Mouse (Mus musculus): ENCODE measurements around the gene Mgat5.

Gene Mgat5

DNA sequence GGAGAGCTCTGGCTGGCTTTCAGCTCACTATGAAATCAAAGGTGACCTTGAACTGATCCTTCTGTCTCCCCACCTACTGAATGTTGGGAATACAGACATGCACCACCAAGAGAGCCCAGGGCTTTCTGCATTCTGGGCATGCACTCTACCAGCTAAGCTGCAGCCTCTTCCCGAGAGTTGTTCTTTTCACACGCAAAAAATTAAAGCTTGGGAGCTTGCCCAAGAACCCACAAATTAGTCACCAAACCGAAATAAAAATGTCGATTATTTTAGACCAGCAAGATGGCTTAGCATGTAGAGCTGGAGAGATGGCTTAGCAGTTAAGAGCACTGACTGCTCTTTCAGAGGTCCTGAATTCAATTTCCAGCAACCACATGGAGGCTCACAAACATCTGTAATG lies 230.0 kb downstream of the Mgat5 start:
- no peak for DNase-seq (ENCODE audit: low spot score in 2 of 2)

DNA sequence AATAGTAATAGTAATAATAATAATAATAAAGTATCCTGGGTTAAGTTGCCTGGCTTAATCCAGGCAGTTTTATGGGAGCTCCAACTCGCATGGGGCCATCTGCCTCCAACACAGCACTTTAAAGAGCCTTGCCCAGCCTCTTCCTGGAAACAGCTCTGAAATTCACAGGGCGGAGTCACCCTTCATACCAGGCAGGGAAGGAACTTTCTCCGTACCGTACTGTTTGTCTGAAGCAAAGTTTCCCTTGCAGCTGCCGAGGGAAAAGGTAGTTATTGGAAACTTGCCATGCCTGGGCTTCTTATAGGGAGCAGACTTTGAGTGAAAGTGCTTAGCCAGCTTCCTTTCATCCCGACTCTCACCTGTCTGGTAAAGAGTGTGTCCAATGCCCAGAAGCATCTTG lies 232.3 kb downstream of the Mgat5 start:
- DNase-seq (ENCODE audit: low spot score in 2 of 2), result no peak

DNA sequence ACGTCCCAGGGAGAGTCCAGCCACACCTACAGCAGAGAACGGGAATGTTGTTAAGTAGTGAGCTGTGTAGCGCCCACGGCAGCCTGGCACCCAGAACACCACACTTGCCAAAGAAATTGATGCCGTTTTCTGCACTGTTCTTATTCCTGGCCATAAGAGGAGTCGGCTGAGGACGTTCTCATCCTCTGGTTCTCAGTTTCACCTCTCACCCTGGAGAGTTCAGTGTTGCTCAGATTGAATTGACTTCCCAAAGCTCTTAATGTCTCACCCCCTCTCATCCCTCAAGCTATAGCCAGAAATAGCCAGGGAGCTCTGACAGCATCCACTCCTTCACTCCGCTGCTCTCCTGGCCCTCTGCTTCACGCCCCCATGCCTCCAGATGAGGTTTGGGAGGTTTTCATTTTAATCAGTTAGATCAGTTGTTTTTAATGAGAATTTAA lies 234.7 kb downstream of the Mgat5 start:
- no peak for DNase-seq (ENCODE audit: low spot score in 2 of 2)

DNA sequence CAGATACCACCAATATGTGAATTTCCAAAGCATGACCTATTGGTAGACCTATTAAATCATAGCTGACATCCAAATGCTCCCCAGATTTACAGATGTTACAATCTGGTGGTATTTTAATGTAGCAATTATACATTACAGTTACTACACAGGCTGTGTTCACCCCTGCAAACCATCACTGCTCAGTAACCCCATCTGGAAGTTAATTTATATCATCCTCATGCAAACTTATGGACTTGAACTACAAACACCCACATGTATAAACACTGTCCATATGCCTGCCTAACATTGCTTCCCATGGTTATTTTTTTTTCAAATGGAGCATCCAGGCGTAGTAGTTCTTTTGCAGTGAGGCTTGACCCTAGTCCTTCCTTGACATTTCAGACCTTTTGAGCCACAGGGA lies 236.2 kb downstream of the Mgat5 start:
- DNase-seq (ENCODE audit: low spot score in 2 of 2), result no peak

DNA sequence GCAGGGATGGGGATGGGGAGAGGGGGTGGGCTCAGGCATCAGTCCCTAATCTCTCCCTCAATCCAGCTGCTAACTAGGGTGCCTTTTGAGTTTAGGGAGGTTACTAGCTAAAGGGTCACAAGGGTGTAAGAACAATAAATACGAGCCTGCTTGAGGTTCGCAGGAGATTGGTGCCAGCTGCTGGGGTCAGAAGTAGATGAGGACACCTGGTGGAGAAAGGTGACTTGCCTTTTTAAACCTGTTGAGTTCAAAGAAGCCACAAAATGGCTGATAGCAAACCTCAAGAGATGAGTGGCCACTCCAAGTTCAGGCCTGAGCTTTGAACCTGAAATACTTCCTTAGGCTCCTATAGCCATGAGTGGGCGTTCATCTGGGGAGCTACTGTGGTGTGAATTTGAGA lies 236.9 kb downstream of the Mgat5 start:
- no peak for DNase-seq (ENCODE audit: low spot score in 2 of 2)

DNA sequence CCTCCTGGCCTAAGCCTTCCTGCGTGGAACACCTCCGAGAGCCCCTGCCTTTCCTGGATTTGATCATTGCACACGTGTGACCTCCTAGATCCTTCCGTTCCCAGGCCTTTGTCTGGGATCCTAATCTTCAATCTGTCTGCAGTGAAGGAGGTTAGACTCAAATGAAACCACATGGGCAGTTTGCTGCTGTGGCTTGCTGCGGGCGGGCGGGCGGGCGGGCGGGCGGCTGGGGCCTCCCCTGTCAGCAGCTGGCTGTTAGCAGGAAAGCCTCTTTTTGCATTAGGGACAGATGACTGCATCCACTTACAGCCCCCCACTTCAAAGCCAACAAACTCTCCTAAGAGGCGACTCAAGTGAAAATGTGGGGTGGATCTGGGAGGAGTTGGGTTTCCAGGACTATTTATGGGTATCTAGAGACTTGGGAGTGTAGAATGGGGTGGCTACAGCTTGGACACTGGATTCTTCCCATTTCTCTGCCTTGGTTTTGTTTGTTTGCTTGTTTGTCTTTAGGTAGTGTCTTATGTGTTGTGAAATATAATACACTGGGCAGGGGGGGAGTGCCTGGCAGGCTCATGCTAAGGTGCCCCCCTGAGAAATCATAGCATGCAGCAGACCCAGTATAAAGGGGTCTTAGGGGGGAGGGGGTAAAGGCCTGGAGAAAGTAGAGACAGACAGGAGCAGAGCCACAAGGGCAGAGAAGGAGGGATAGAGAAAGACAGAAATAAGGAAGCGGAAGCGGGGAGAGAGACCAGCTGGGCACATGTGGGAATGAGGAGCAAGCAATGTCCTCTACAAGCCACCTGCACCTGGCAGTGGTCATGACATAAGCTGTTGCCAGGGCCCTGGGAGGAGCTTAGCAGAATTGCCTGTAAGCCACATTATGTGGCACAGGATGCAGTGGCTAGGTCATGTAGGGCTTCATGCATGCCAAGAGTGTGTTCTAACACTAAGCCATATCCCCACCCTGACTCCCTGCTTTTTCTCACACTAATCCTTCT lies 238.4 kb downstream of the Mgat5 start:
- DNase-seq (ENCODE audit: low spot score in 2 of 2), result no peak

DNA sequence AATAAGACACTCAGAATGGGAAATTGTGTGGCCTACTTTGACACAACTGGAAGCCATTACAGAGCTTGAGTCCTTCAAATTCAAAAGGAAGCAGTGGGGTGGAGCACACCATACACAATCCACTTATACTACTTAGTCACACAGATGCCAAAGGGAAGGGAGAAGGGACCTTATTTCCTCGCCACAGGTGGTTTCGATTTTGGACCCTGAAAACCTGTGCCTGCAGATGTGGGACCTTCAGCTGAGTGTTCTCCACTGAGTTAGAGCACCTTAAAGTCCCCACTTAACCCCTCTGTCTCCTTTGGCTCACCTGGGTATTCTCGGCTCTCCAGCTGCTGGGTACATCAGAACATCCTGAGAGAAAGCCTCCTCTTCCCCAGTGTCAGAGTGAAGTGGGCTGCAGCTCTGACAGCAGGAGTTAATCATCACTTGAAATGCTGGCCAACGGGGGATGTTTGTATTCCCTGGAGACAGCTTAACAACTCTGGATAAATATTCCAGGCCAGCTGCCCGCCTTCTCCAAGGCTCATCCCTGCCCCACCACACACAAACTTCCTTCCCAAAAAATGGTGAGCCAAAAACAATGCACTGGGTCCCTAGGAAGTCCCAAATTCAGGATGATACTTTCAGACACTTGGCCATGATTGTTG lies 240.1 kb downstream of the Mgat5 start:
- DNase-seq (ENCODE audit: low spot score in 2 of 2), result peak in 1 of 2 experiments; percentile 33

DNA sequence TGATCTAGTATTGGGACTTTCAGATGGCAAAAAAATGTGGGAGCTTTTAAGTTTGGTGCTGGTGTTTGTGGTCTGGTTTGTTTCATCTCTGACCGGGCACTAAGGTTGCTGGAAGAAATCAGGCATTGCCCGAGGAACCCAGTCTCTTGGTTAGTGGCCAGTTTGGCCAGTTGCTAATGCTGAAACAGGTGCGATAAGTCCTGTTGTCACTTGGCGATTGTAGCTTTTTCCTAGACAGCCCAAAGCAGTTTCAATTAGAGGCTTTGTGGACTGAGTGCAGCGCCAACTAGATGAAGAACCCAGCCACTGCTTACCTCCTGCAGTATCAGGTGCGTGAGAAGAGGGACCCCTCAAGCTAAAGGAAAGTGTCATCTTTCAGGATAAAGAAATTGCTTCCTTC lies 248.6 kb downstream of the Mgat5 start:
- no peak for DNase-seq (ENCODE audit: low spot score in 2 of 2)

DNA sequence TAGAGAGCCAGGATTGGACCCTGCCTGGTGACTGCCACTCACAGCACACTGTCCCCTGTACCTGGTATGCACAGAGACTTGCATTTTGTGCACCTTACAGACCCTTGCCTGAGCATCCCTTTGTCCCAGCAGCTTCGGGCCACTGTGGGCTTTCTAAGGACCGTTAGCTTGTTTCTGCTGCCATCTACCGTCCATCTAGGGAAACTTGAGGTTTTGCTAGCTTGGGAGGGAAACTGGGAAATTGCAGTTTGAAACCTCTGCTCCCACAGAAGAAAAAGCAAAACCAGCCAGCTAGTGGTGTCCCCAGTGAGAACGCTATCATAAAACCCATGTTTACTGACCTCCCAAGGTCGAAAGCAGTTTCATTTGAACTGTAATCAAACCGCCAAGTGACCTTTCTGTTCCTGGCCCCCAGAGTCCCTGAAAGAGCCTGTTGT lies 254.2 kb downstream of the Mgat5 start:
- DNase-seq (ENCODE audit: low spot score in 2 of 2), result peak in 1 of 2 experiments; percentile 33

DNA sequence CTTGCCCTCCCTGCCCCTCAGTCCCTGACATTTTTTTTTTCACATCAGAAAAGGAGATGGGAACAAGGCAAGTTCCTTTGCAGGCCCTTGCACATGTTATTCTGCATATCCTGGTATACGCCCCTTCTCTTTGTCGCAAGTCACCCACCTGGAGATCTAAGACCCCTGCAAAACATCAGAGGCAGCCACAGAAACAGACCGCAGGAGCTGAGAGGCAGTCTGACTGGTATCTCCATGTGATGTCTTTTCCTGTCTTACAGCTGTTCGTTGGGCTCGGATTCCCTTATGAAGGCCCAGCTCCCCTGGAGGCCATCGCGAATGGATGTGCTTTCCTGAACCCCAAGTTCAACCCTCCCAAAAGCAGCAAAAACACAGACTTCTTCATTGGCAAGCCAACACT lies 254.8 kb downstream of the Mgat5 start:
- DNase-seq (ENCODE audit: low spot score in 2 of 2), result no peak

DNA sequence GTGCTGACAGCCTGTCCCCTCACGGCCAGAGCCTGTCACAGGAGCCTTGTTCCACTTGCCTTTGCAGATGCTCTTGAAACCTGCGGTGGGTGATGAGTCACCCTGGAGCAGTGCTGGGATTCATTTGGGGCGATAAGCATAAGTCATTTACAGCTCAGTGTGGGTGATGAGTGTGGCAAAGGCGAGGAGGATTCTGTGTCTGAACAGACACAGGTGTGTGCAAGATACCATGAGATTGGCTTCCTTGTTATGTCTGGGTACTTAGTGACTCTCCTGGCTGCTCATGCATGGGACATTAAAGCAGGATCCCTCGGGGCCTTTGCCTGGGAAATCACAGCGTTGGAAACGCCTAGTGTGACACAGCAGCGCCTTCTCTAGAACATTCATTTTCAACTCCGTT lies 256.2 kb downstream of the Mgat5 start:
- no peak for DNase-seq (ENCODE audit: low spot score in 2 of 2)

DNA sequence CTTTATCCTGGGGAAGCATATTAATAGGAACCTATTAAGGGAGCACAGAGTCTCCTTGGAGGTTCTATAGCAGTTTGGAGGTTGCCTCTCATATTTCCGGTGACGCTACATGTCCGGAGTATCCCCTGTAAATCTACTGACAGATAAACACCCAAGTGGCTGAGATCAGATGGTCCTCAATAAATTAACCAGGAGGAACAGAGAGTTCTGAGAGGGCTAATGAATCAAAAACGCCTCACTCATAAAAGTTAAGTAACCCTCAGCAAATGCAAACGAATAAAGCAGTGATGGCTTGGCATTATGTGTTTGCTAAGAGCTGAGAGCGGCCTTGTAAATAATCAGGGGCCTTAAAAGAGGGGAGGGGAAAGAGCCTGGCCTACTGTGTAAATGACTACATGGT lies 259.2 kb downstream of the Mgat5 start:
- no peak for DNase-seq (ENCODE audit: low spot score in 2 of 2)

DNA sequence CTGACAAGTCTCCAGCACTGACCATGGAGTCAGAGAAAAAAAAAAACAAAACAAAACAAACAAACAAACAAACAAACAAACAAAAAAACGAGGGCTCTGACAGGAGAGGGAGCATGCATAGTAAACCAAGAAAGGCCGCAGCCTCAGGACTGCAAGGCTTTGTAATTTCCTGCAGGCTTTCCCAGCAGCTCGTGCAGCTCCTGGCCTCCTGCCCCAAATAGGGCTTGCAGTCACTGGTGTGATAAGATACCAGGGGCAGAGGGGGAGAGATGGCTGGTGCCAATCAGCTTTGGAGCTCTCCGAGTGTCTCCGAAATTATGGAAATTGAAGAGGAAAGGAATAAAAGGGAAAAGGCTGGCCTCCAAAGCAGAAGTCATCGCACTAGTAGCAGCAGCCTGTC lies 260.5 kb downstream of the Mgat5 start:
- DNase-seq (ENCODE audit: low spot score in 2 of 2), result no peak

DNA sequence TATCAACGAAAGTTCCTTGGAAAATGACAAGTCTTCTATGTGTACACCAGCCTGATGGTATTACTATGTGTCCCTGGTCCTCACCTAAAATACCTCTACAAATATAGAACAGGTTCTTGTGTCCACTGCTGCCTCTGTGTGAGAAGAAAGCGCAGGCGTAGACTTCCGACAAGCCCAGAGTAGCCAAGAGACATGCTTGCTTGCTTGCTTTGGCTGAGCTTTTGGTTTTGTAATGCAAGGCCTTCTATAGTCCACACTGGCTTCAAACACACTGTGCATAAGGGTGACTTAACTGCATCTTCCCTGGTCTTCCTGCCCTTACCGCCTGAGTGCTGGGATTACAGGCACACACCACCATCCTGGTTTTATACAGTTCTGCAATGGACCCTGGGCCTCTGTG lies 262.4 kb downstream of the Mgat5 start:
- no peak for DNase-seq (ENCODE audit: low spot score in 2 of 2)

DNA sequence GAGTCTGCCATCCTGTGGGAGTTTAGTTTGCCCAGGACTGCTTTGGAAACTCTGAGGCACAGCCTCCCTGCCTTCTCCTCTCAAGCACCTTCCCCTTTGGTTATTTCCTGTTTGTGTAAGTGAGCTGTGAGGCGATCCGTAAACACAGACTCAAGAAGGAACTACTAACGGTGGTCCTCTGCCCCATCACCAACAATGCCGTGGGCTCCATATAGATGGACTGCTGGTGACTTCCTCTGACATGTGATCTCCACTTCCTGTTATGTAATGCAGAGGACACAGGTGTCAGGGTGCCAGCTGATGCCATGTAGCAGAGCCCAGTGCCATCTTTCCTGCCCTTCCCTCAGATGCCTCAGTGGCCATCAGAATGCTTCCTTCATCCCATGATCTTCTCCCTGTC lies 265.4 kb downstream of the Mgat5 start:
- no peak for DNase-seq (ENCODE audit: low spot score in 2 of 2)

DNA sequence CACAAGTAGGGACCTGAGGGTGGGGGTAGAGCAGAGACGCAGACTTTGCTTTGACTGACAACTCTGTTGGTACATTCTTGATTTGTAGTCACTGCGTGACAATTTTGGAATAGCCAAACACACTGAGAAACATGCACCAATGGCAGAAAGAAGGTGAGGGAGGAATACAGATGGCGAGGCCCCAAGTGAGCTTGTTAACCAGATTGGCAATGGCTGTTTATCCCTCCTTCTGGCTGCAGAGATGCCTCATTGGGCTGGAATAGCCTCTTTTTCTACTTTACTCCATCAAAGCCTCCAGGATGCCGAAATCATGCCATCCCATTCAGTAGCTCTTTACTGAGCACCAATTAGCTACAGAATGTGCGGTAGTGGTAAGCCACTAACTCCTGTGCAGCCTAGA lies 270.9 kb downstream of the Mgat5 start:
- DNase-seq (ENCODE audit: low spot score in 2 of 2), result no peak

DNA sequence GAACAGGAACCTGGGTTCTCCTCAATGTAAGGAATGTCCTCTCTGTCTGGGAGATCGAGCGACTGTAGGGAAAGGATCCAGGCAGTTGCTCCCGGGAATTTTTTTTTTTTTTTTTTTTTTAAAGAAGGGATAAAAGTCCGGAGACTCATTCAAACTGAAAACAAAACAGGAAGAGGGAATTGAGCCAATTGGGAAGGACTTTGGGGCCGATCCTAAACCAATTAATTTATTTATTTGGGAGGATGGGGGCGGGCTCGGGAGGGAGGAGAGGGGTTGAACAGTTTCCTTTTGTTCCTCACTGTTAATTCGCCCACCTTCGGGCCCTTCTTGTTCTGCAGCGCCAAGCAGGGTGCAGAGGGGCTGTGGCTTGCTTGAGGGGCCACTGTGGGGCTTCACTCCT lies 278.1 kb downstream of the Mgat5 start:
- DNase-seq (ENCODE audit: low spot score in 2 of 2), result no peak

DNA sequence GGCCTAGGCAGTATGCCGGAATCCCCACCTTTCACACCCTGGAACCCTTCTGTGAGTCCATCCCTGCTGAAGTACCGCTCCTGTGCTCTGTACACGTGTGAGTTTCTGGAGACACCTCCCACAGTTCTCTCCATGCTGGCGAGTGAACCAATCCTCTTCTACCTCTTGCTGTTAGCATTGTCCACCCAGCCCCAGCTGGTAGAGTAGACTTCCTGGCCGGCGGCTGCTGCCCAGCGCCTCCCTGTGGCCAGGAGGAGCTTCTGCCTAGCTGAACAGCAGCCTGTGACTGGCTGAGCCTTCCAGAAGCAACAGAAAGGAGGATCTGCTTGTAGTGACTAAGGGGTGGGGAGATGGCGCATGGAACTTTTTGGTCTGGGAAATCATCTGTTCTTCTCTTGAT lies 279.4 kb downstream of the Mgat5 start:
- peak in 1 of 2 experiments; percentile 27 for DNase-seq (ENCODE audit: low spot score in 2 of 2)

DNA sequence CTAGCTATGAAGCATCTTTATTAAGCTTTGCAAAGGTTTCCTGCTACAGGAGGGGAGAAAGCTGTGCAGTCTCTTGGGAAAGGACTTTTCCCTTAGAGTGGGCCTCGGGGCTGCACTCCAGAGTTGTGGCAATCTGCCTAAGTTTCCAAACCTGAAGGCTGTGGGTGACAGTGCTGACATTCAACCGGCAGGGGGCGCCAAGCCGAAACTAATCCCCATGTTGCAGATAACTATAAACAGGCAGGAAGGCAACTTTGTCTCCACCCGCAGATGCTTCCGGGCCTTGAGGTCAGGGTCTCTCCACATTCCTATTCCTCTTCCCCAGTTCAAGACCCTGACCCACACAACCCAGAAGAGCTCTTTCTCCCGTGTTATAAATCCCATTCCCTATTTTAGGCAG lies 280.0 kb downstream of the Mgat5 start:
- peak in 1 of 2 experiments; percentile 67 for DNase-seq (ENCODE audit: low spot score in 2 of 2)

DNA sequence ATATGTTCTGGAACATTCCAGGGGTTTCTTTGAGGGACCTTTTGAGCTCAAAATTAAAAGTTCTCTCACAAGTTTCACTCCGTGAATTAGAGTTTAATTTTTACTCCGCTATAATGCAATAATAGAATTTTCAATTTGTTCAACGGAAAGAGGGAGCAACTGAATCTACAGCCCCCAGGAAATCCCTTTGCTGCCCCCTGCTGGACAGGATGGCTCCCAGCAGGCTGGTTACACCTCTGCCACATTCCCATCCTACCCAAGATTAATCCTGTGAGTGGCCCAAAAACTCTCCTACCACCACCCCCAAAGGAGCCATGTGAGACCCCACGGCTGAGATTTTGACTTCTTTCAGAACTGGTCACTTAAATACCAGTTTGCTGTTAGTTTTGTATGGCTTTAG lies 282.3 kb downstream of the Mgat5 start:
- no peak for DNase-seq (ENCODE audit: low spot score in 2 of 2)

DNA sequence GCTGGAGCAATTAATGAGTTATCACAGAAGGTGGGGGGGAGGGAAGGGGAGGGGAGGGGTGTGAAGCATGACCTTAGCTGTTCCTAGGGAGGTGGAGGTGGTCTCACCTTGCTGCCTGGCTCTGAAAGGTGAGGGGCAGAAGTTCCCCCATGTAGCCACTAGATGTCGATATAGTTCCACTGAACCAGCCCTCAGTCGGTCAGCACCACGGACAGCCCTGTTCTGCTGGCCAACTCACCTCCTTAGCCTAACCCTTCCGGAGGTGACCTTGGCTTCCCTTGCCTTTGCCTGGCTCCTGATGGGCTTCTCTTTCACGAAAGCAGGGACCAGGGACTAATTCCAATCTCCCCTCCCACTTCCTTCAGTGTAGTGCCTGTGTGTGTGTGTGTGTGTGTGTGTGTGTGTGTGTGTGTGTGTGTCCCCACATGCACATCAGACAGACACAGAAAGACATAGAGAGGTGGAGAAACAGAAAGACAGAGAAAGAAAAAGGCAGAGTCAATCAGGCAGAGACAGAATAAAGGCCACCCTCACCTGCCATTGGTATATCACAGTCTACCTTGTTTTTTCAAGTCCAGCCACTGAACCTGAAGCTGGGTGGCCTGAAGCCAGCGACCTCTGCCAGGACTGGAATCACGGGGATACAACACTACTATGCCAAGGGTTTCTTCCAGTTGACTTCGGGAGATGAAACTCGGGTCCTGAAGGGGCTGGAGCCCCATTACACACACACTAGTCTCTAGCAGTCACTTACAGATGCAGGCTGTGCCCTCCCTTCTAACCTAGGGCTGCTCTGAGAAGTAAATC lies 292.1 kb downstream of the Mgat5 start:
- peak in 1 of 2 experiments; percentile 43 for DNase-seq (ENCODE audit: low spot score in 2 of 2)

DNA sequence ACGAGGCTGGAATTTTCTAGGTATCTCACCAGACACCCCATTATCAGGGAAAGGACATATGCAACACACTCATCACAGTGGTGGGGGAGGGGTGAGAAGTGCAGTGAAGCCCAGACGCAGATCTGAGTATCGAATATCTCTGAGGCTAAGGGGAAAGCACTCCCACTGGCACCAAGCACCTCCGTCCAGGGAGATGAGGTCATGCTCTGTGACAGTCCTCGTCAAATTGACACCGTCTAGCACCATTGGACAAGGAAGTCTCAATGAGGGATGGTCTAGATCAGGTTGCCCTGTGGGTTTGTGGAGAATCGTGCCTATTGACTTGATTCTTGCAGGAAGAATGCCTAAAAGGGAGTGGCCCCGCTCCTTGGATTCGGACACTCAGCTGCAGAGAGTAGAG lies 293.9 kb downstream of the Mgat5 start:
- DNase-seq (ENCODE audit: low spot score in 2 of 2), result no peak

Measured in urinary bladder, postnatal 4 days (tissue).